Mouse (Mus musculus): ENCODE results near the gene Ccdc124. TPM values are rescaled to one million over a fixed set of nuclear protein-coding genes. Genes with fewer than 3 reads are reported as not detected.

Ccdc124 gene
- polyA plus RNA-seq, 1 experiment from 2014 or later, result 149 TPM

- Histone ChIP-seq H3K36me3 (ENCODE audit: control insufficient read depth, insufficient read depth, low read length) (no peaks in the 10 kb centered on the region), H3K27me3 (ENCODE audit: control insufficient read depth, insufficient read depth, low read length) (no peaks in the 10 kb centered on the region), H3K27ac (replicated peaks; ENCODE audit: low read depth, low read length) (peak overlapping the region; percentile 91), H3K4me1 (ENCODE audit: control insufficient read depth, insufficient read depth, low read length) (peaks cover 8% of the 10 kb centered on the region), H3K9ac (replicated peaks; ENCODE audit: low read length) (peak overlapping the region; percentile 89; the same call in 1 of the 2 replicates), H3K9me3 (ENCODE audit: control insufficient read depth, low read length) (no peaks in the 10 kb centered on the region), H3K4me3 (replicated peaks; ENCODE audit: low read depth, low read length) (peak overlapping the region; percentile 85), H3K4me2 (ENCODE audit: low read length) (peak overlapping the region; percentile 92)
- WGBS, result 13% methylated on average over 8 of the region's 8 CpGs
- no peak for DNase-seq
- peak; percentile 59 for ATAC-seq (ENCODE audit: low FRiP score, low TSS enrichment)
These were observed 31.7 kb upstream of the Ccdc124 start for GRCm38 (mm10) chr8:70905463-70905830.

GRCm38 (mm10) chr8:70904532-70904931, 30.8 kb upstream of the Ccdc124 start:
- no peaks in the 10 kb centered on the region for H3K9me3 ChIP-seq (ENCODE audit: control insufficient read depth, low read length)
- H3K27ac ChIP-seq (replicated peaks; ENCODE audit: low read depth, low read length), result no peak overlapping the region
- DNase-seq (no peak), ATAC-seq (ENCODE audit: low FRiP score, low TSS enrichment) (no peak)
- peaks cover 8% of the 10 kb centered on the region for H3K4me1 ChIP-seq (ENCODE audit: control insufficient read depth, insufficient read depth, low read length)
- no peaks in the 10 kb centered on the region for H3K36me3 ChIP-seq (ENCODE audit: control insufficient read depth, insufficient read depth, low read length)
- no peaks in the 10 kb centered on the region for H3K27me3 ChIP-seq (ENCODE audit: control insufficient read depth, insufficient read depth, low read length)
- H3K9ac ChIP-seq (replicated peaks; ENCODE audit: low read length), result no peak overlapping the region
- no peak overlapping the region for H3K4me2 ChIP-seq (ENCODE audit: low read length)
- 78% methylated on average over 4 of the region's 4 CpGs for WGBS
- no peak overlapping the region for H3K4me3 ChIP-seq (replicated peaks; ENCODE audit: low read depth, low read length)

GRCm38 (mm10) chr8:70903582-70903981, 29.8 kb upstream of the Ccdc124 start:
- H3K4me1 ChIP-seq (ENCODE audit: control insufficient read depth, insufficient read depth, low read length), result peaks cover 8% of the 10 kb centered on the region
- H3K36me3 ChIP-seq (ENCODE audit: control insufficient read depth, insufficient read depth, low read length), result no peaks in the 10 kb centered on the region
- no peak overlapping the region for H3K27ac ChIP-seq (replicated peaks; ENCODE audit: low read depth, low read length)
- H3K4me2 ChIP-seq (ENCODE audit: low read length), result no peak overlapping the region
- no peak overlapping the region for H3K4me3 ChIP-seq (replicated peaks; ENCODE audit: low read depth, low read length)
- H3K9me3 ChIP-seq (ENCODE audit: control insufficient read depth, low read length), result no peaks in the 10 kb centered on the region
- DNase-seq (no peak), ATAC-seq (ENCODE audit: low FRiP score, low TSS enrichment) (no peak)
- no peaks in the 10 kb centered on the region for H3K27me3 ChIP-seq (ENCODE audit: control insufficient read depth, insufficient read depth, low read length)
- no peak overlapping the region for H3K9ac ChIP-seq (replicated peaks; ENCODE audit: low read length)

GRCm38 (mm10) chr8:70903112-70903511, 29.4 kb upstream of the Ccdc124 start:
- ATAC-seq (ENCODE audit: low FRiP score, low TSS enrichment), result no peak
- H3K36me3 ChIP-seq (ENCODE audit: control insufficient read depth, insufficient read depth, low read length), result no peaks in the 10 kb centered on the region
- WGBS, result 42% methylated on average over 4 of the region's 4 CpGs
- no peak overlapping the region for H3K27ac ChIP-seq (replicated peaks; ENCODE audit: low read depth, low read length)
- no peaks in the 10 kb centered on the region for H3K9me3 ChIP-seq (ENCODE audit: control insufficient read depth, low read length)
- no peaks in the 10 kb centered on the region for H3K27me3 ChIP-seq (ENCODE audit: control insufficient read depth, insufficient read depth, low read length)
- no peak overlapping the region for H3K4me2 ChIP-seq (ENCODE audit: low read length)
- no peak overlapping the region for H3K9ac ChIP-seq (replicated peaks; ENCODE audit: low read length)
- peaks cover 8% of the 10 kb centered on the region for H3K4me1 ChIP-seq (ENCODE audit: control insufficient read depth, insufficient read depth, low read length)
- no peak for DNase-seq
- H3K4me3 ChIP-seq (replicated peaks; ENCODE audit: low read depth, low read length), result no peak overlapping the region

- 36% methylated on average over 5 of the region's 5 CpGs for WGBS
- 0 out of 2 replicates have a peak overlapping the region, but pooled peaks have one; percentile 3 for H3K9ac ChIP-seq (replicated peaks; ENCODE audit: low read length)
- H3K4me2 ChIP-seq (ENCODE audit: low read length), result no peak overlapping the region
- no peak overlapping the region for H3K4me3 ChIP-seq (replicated peaks; ENCODE audit: low read depth, low read length)
- H3K27me3 ChIP-seq (ENCODE audit: control insufficient read depth, insufficient read depth, low read length), result no peaks in the 10 kb centered on the region
- ATAC-seq (ENCODE audit: low FRiP score, low TSS enrichment) (no peak), DNase-seq (no peak)
- peaks cover 8% of the 10 kb centered on the region for H3K4me1 ChIP-seq (ENCODE audit: control insufficient read depth, insufficient read depth, low read length)
- H3K9me3 ChIP-seq (ENCODE audit: control insufficient read depth, low read length), result no peaks in the 10 kb centered on the region
- no peak overlapping the region for H3K27ac ChIP-seq (replicated peaks; ENCODE audit: low read depth, low read length)
- H3K36me3 ChIP-seq (ENCODE audit: control insufficient read depth, insufficient read depth, low read length), result no peaks in the 10 kb centered on the region
These were observed 28.5 kb upstream of the Ccdc124 start for GRCm38 (mm10) chr8:70902211-70902610.

- 69% methylated on average over 2 of the region's 2 CpGs for WGBS
- H3K27ac ChIP-seq (replicated peaks; ENCODE audit: low read depth, low read length), result no peak overlapping the region
- no peaks in the 10 kb centered on the region for H3K27me3 ChIP-seq (ENCODE audit: control insufficient read depth, insufficient read depth, low read length)
- H3K36me3 ChIP-seq (ENCODE audit: control insufficient read depth, insufficient read depth, low read length), result no peaks in the 10 kb centered on the region
- ATAC-seq (ENCODE audit: low FRiP score, low TSS enrichment) (no peak), DNase-seq (no peak)
- no peaks in the 10 kb centered on the region for H3K9me3 ChIP-seq (ENCODE audit: control insufficient read depth, low read length)
- H3K4me1 ChIP-seq (ENCODE audit: control insufficient read depth, insufficient read depth, low read length), result peaks cover 8% of the 10 kb centered on the region
- H3K4me2 ChIP-seq (ENCODE audit: low read length), result no peak overlapping the region
- H3K9ac ChIP-seq (replicated peaks; ENCODE audit: low read length), result no peak overlapping the region
- no peak overlapping the region for H3K4me3 ChIP-seq (replicated peaks; ENCODE audit: low read depth, low read length)
These were observed 27.2 kb upstream of the Ccdc124 start for GRCm38 (mm10) chr8:70900872-70901387.

- Histone ChIP-seq H3K9me3 (ENCODE audit: control insufficient read depth, low read length) (no peaks in the 10 kb centered on the region), H3K4me1 (ENCODE audit: control insufficient read depth, insufficient read depth, low read length) (peaks cover 5% of the 10 kb centered on the region), H3K27ac (replicated peaks; ENCODE audit: low read depth, low read length) (no peak overlapping the region), H3K36me3 (ENCODE audit: control insufficient read depth, insufficient read depth, low read length) (peaks cover 17% of the 10 kb centered on the region), H3K27me3 (ENCODE audit: control insufficient read depth, insufficient read depth, low read length) (peaks cover 8% of the 10 kb centered on the region; the same call in 1 of the 2 replicates), H3K4me3 (replicated peaks; ENCODE audit: low read depth, low read length) (no peak overlapping the region), H3K4me2 (ENCODE audit: low read length) (no peak overlapping the region), H3K9ac (replicated peaks; ENCODE audit: low read length) (no peak overlapping the region)
- 86% methylated on average over 2 of the region's 2 CpGs for WGBS
- DNase-seq, result no peak
- ATAC-seq (ENCODE audit: low FRiP score, low TSS enrichment), result no peak
These were observed 25.5 kb upstream of the Ccdc124 start for GRCm38 (mm10) chr8:70899226-70899625.

- Histone ChIP-seq H3K4me1 (ENCODE audit: control insufficient read depth, insufficient read depth, low read length) (peaks cover 5% of the 10 kb centered on the region), H3K27me3 (ENCODE audit: control insufficient read depth, insufficient read depth, low read length) (peaks cover 13% of the 10 kb centered on the region; the same call in 1 of the 2 replicates), H3K27ac (replicated peaks; ENCODE audit: low read depth, low read length) (peak overlapping the region; percentile 5; the same call in 1 of the 2 replicates), H3K4me2 (ENCODE audit: low read length) (no peak overlapping the region), H3K4me3 (replicated peaks; ENCODE audit: low read depth, low read length) (no peak overlapping the region), H3K9me3 (ENCODE audit: control insufficient read depth, low read length) (no peaks in the 10 kb centered on the region), H3K9ac (replicated peaks; ENCODE audit: low read length) (no peak overlapping the region; the same call in 1 of the 2 replicates), H3K36me3 (ENCODE audit: control insufficient read depth, insufficient read depth, low read length) (peaks cover 22% of the 10 kb centered on the region)
- ATAC-seq (ENCODE audit: low FRiP score, low TSS enrichment) (no peak), DNase-seq (no peak)
- 61% methylated on average over 2 of the region's 2 CpGs for WGBS
These were observed 25.0 kb upstream of the Ccdc124 start for GRCm38 (mm10) chr8:70898661-70899198.

GRCm38 (mm10) chr8:70897681-70898413, 24.1 kb upstream of the Ccdc124 start:
- Histone ChIP-seq H3K27ac (replicated peaks; ENCODE audit: low read depth, low read length) (peak overlapping the region; percentile 63), H3K4me2 (ENCODE audit: low read length) (peak overlapping the region; percentile 77), H3K9me3 (ENCODE audit: control insufficient read depth, low read length) (no peaks in the 10 kb centered on the region), H3K36me3 (ENCODE audit: control insufficient read depth, insufficient read depth, low read length) (peaks cover 31% of the 10 kb centered on the region), H3K9ac (replicated peaks; ENCODE audit: low read length) (peak overlapping the region; percentile 84), H3K4me1 (ENCODE audit: control insufficient read depth, insufficient read depth, low read length) (peaks cover 5% of the 10 kb centered on the region), H3K27me3 (ENCODE audit: control insufficient read depth, insufficient read depth, low read length) (peaks cover 21% of the 10 kb centered on the region), H3K4me3 (replicated peaks; ENCODE audit: low read depth, low read length) (peak overlapping the region; percentile 79)
- under 1% methylated on average over 20 of the region's 20 CpGs for WGBS
- ATAC-seq (ENCODE audit: low FRiP score, low TSS enrichment) (peak; percentile 55), DNase-seq (peak; percentile 95)
